Mouse (Mus musculus) midbrain, postnatal 0 days (tissue): ENCODE measurements at regions not wholly inside any gene's neighbourhood (a gene's known extent, or its start where the extent isn't known, plus 50 kb on each side); places are given as distances from the start of the nearest gene placed in this dataset.

Experiments used
- ATAC-seq: fragments of 200-750 bp; cut with Nextera tagmentation; 2 replicates; pipeline ENCODE4 v1.8.0; 2017; ENCODE audit warnings: moderate number of reproducible peaks, mild to moderate bottlenecking, moderate TSS enrichment, moderate library complexity; ENCODE audit not compliant: low FRiP score
- DNase-seq: peaks from one replicate; pipeline ENCODE4 v3.0.0-alpha.2; 2015; ENCODE audit warnings: low spot score
- H3K27ac ChIP-seq: fragments of 300-500 bp; sonication (generic); 2 replicates; pipeline ENCODE4 v1.5.1; 2014; ENCODE audit warnings: low read depth, mild to moderate bottlenecking, low read length, mixed read lengths
- H3K27me3 ChIP-seq: fragments of 300-500 bp; sonication (generic); 2 replicates; pipeline ENCODE4 v1.6.1; 2014; ENCODE audit warnings: low read length, control low read depth, mixed read lengths; ENCODE audit not compliant: insufficient read depth
- H3K36me3 ChIP-seq: fragments of 300-500 bp; sonication (generic); 2 replicates; pipeline ENCODE4 v1.6.1; 2014; ENCODE audit warnings: low read length, control low read depth, mixed read lengths; ENCODE audit not compliant: insufficient read depth
- H3K4me1 ChIP-seq: fragments of 300-500 bp; sonication (generic); 2 replicates; pipeline ENCODE4 v1.6.1; 2014; ENCODE audit warnings: mild to moderate bottlenecking, control low read depth, antibody characterized with exemption, low read length, mixed read lengths; ENCODE audit not compliant: insufficient read depth
- H3K4me2 ChIP-seq: fragments of 300-500 bp; sonication (generic); 2 replicates; pipeline ENCODE4 v1.6.1; 2014; ENCODE audit warnings: low read depth, mild to moderate bottlenecking, low read length, mixed read lengths; ENCODE audit not compliant: poor library complexity, severe bottlenecking
- H3K4me3 ChIP-seq: fragments of 300-500 bp; sonication (generic); 2 replicates; pipeline ENCODE4 v1.5.1; 2014; ENCODE audit warnings: low read depth, mild to moderate bottlenecking, low read length, moderate library complexity
- H3K9ac ChIP-seq: fragments of 300-500 bp; sonication (generic); replicated peaks from 2 replicates; pipeline ENCODE4 v1.6.1; 2014; ENCODE audit warnings: mild to moderate bottlenecking, low read length, moderate library complexity, mixed read lengths; ENCODE audit not compliant: poor library complexity, severe bottlenecking
- H3K9me3 ChIP-seq: fragments of 300-500 bp; sonication (generic); 2 replicates; pipeline ENCODE4 v1.6.1; 2016; ENCODE audit warnings: low read length, control low read depth
- CTCF ChIP-seq: IDR thresholded peaks from 2 replicates; pipeline ENCODE4 v1.5.1; 2016; ENCODE audit warnings: antibody characterized with exemption, mild to moderate bottlenecking
- WGBS: fragments of 180-500 bp; shearing (Covaris S2); extraction: QIAGEN DNeasy Blood & Tissue Kit; methylation state at CpG from one replicate; pipeline ENCODE4 v1.1.7; 2014; 5-methylcytosine and 5-hydroxymethylcytosine counted together

DNA sequence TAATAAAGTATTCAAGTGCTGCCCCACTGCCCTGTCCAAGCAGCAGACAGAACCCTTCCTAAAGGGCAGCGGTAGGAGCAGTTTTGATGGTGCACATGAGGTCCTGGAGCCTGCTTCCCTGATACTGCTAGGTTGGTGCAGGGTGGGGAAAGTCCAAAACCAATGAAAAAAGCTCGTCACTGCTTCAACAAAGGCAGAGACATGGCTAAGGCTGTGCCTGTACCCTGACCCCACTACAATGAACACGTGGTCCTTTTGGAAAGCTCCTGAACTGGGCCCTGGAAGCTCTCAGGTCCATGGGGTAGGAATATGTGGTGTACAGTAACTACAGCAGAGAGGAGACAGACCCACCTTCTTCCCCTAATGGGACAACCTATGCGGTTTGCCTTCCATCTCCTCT is 104.1 kb upstream of the Tpm1 start:
- TF ChIP-seq CTCF, result no peak
- no peaks in the 10 kb centered on the region for H3K4me1 ChIP-seq
- 79% methylated on average over 4 of the region's 4 CpGs for WGBS
- no peak overlapping the region for H3K4me2 ChIP-seq
- H3K9me3 ChIP-seq, result no peaks in the 10 kb centered on the region
- no peak overlapping the region for H3K4me3 ChIP-seq
- DNase-seq (no peak), ATAC-seq (no peak)
- no peak overlapping the region for H3K27ac ChIP-seq
- H3K27me3 ChIP-seq, result no peaks in the 10 kb centered on the region
- no peak overlapping the region for H3K9ac ChIP-seq
- no peaks in the 10 kb centered on the region for H3K36me3 ChIP-seq

DNA sequence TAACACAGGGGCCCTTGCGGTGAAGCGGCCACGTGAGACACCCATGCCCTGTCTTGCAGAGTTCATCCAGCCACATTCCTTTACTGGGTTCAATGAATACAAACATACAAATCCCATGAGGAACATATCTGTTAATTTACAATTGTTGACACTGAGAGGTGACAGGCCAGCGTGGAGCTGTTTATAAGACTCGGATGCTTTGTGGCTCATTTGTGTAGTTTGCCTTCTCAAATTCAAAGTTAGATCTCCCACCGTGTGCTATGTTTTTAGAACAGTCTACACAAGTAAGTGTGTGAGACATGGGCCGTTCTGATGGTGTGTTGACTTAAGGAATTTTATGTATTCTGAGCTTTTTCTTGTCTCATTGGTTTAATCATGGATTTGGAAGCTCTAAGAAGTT is 98.5 kb upstream of the Tpm1 start:
- Histone ChIP-seq H3K4me2 (no peak overlapping the region), H3K36me3 (no peaks in the 10 kb centered on the region), H3K9me3 (no peaks in the 10 kb centered on the region), H3K4me3 (no peak overlapping the region), H3K27ac (no peak overlapping the region), H3K27me3 (no peaks in the 10 kb centered on the region), H3K4me1 (no peaks in the 10 kb centered on the region), H3K9ac (no peak overlapping the region)
- 81% methylated on average over 7 of the region's 7 CpGs for WGBS
- DNase-seq (no peak), ATAC-seq (no peak)
- TF ChIP-seq CTCF, result no peak

DNA sequence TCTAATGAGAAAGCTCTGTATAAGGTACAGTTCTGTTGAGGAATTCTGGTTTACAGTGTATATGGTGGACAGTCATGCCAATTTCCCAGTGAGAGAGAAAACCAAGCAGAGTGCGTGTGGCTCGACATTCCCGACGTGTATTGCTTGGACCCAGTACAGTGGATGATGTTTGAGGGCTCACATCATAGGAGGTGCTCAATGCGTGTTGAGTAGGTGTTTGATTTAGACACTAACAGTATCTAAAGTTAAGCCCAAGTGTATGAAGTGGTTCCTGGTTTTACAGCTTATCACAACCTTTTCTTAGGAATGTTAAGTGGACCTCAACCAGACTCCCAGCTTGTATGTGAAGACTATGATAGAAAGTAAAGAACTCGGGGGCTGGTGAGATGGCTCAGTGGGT is 96.2 kb upstream of the Tpm1 start:
- H3K4me1 ChIP-seq, result no peaks in the 10 kb centered on the region
- DNase-seq (no peak), ATAC-seq (no peak)
- WGBS, result 93% methylated on average over 6 of the region's 6 CpGs
- H3K9me3 ChIP-seq, result no peaks in the 10 kb centered on the region
- H3K36me3 ChIP-seq, result no peaks in the 10 kb centered on the region
- H3K27me3 ChIP-seq, result no peaks in the 10 kb centered on the region
- H3K4me3 ChIP-seq, result no peak overlapping the region
- H3K4me2 ChIP-seq, result no peak overlapping the region
- H3K27ac ChIP-seq, result no peak overlapping the region
- no peak overlapping the region for H3K9ac ChIP-seq
- TF ChIP-seq CTCF, result no peak

DNA sequence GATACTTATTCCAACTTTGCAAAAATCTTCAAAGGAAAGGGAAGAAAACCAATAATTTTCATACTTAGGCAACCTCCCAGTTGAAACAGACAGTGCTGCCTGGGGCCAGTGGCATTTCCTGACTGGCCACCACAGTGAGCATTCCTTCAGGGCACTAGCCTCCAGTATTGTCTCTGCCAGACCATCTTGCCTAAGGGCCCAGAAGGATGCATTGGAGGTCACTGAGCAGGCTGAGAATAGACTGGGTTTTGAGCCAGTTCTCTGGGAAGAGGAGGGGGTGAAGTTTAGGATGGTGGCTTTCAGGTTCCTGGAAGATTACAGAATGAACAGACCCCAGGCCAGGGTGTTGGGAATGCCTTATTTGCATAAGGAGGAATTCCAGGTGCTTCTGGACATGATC is 95.3 kb upstream of the Tpm1 start:
- H3K4me1 ChIP-seq, result no peaks in the 10 kb centered on the region
- no peak overlapping the region for H3K4me3 ChIP-seq
- no peak overlapping the region for H3K4me2 ChIP-seq
- ATAC-seq (no peak), DNase-seq (no peak)
- H3K9ac ChIP-seq, result no peak overlapping the region
- no peak overlapping the region for H3K27ac ChIP-seq
- no peaks in the 10 kb centered on the region for H3K27me3 ChIP-seq
- H3K36me3 ChIP-seq, result no peaks in the 10 kb centered on the region
- no peak for TF ChIP-seq CTCF
- H3K9me3 ChIP-seq, result no peaks in the 10 kb centered on the region

DNA sequence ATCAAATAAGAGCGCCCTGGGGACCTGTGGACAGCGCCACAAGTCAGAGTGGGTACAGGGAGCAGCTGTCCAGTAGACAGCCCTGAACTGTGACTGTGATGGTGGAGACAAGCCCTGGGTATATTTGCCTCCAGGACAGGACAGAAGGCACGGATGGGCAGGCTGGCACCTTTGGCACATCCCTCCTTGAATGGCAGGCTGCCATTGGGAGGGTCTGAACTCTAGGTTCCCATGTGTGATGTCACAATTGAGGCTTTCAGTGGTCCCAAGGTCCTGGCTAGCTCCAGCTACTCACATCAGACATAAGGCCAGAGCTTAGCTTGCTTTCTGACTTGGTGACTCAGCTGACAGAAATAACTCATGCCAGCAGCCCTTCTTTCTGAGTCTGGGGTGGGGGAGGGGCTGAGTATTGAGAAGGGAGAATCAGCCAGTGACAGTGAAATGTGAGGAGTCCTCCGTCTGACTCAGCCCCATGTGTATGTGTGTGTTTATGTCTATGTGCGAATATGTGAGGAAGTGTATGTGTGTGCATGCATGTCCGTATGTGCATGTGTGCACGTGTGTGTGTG is 91.2 kb upstream of the Tpm1 start:
- Histone ChIP-seq H3K9ac (no peak overlapping the region), H3K27ac (no peak overlapping the region), H3K9me3 (no peaks in the 10 kb centered on the region), H3K4me1 (0 out of 2 replicates have a peak, but pooled peaks cover 3% of the 10 kb centered on the region), H3K4me3 (no peak overlapping the region), H3K27me3 (no peaks in the 10 kb centered on the region), H3K4me2 (no peak overlapping the region), H3K36me3 (no peaks in the 10 kb centered on the region)
- WGBS, result 78% methylated on average over 7 of the region's 7 CpGs
- DNase-seq (peak; percentile 61), ATAC-seq (no peak)
- no peak for TF ChIP-seq CTCF

DNA sequence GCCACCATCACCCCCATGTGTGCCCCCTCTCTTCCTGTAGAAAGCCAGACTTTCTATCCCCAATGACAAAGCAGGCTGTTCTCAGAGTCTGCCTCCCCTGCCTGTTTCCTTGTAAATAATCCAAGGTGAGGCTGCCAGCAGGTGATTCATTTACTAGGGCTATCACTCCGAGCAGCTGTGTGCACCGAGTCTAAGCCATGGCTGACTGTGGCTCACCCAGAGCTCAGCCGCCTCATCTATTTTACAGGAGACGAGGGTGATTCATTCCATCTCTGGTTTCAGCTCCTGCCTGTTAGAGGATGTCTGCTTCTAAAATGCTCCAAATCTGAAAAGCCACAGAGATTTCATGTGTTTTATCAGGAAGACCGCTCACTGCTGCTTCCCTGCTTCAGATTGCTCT is 88.5 kb upstream of the Tpm1 start:
- no peaks in the 10 kb centered on the region for H3K27me3 ChIP-seq
- 0 out of 2 replicates have a peak, but pooled peaks cover 3% of the 10 kb centered on the region for H3K4me1 ChIP-seq
- no peak overlapping the region for H3K4me3 ChIP-seq
- H3K36me3 ChIP-seq, result no peaks in the 10 kb centered on the region
- WGBS, result 57% methylated on average over 5 of the region's 5 CpGs
- H3K9ac ChIP-seq, result 0 out of 2 replicates have a peak overlapping the region, but pooled peaks have one; percentile 4
- H3K27ac ChIP-seq, result 0 out of 2 replicates have a peak overlapping the region, but pooled peaks have one; percentile 51
- TF ChIP-seq CTCF, result no peak
- H3K9me3 ChIP-seq, result no peaks in the 10 kb centered on the region
- DNase-seq (peak; percentile 24), ATAC-seq (no peak)
- H3K4me2 ChIP-seq, result no peak overlapping the region
